Mouse (Mus musculus): ENCODE results near the gene Lrrc26. TPM values are rescaled to one million over a fixed set of nuclear protein-coding genes. Genes with fewer than 3 reads are reported as not detected.

The Lrrc26 gene
- polyA plus RNA-seq, 1 experiment from 2014 or later: not detected

Other genes with a start within 250 kb of the Lrrc26 start
- gene Nsmf, start 235.6 kb upstream of the Lrrc26 start, polyA plus RNA-seq (2014; fragmentation: Nextera tagmentation; extraction: Ambion mirVana): 34.2 and 34.7 TPM in 2 replicates
- not detected in 2 replicates for gene Entpd8, start 209.6 kb upstream of the Lrrc26 start, polyA plus RNA-seq (2014; fragmentation: Nextera tagmentation; extraction: Ambion mirVana)
- not detected in 2 replicates for gene Noxa1, start 194.8 kb upstream of the Lrrc26 start, polyA plus RNA-seq (2014; fragmentation: Nextera tagmentation; extraction: Ambion mirVana)
- 60.3 and 63.9 TPM in 2 replicates for gene Nrarp, start 109.2 kb upstream of the Lrrc26 start, polyA plus RNA-seq (2014; fragmentation: Nextera tagmentation; extraction: Ambion mirVana)
- 1.4 and 1.5 TPM in 2 replicates for gene Tor4a, start 93.0 kb upstream of the Lrrc26 start, polyA plus RNA-seq (2014; fragmentation: Nextera tagmentation; extraction: Ambion mirVana)
- gene Nelfb, start 78.4 kb upstream of the Lrrc26 start, polyA plus RNA-seq (2014; fragmentation: Nextera tagmentation; extraction: Ambion mirVana): 96.4 and 102 TPM in 2 replicates
- gene Stpg3, start 75.3 kb upstream of the Lrrc26 start, polyA plus RNA-seq (2014; fragmentation: Nextera tagmentation; extraction: Ambion mirVana): not detected in 2 replicates
- 0.94 TPM in 1 of 2 replicates, not detected in the other for gene Fam166a, start 71.2 kb upstream of the Lrrc26 start, polyA plus RNA-seq (2014; fragmentation: Nextera tagmentation; extraction: Ambion mirVana)
- gene Tubb4b, start 65.2 kb upstream of the Lrrc26 start, polyA plus RNA-seq (2014; fragmentation: Nextera tagmentation; extraction: Ambion mirVana): 535 and 571 TPM in 2 replicates
- gene Slc34a3, start 55.6 kb upstream of the Lrrc26 start, polyA plus RNA-seq (2014; fragmentation: Nextera tagmentation; extraction: Ambion mirVana): not detected in 2 replicates
- gene Rnf224, start 53.1 kb upstream of the Lrrc26 start, polyA plus RNA-seq (2014; fragmentation: Nextera tagmentation; extraction: Ambion mirVana): not detected in 2 replicates
- 24.4 and 26.9 TPM in 2 replicates for gene Rnf208, start 47.7 kb upstream of the Lrrc26 start, polyA plus RNA-seq (2014; fragmentation: Nextera tagmentation; extraction: Ambion mirVana)
- 0.32 TPM in 1 of 2 replicates, not detected in the other for gene Cysrt1, start 47.5 kb upstream of the Lrrc26 start, polyA plus RNA-seq (2014; fragmentation: Nextera tagmentation; extraction: Ambion mirVana)
- 3.3 and 4.1 TPM in 2 replicates for gene AL732309.1, start 43.1 kb upstream of the Lrrc26 start, polyA plus RNA-seq (2014; fragmentation: Nextera tagmentation; extraction: Ambion mirVana)
- gene Tmem203, start 34.5 kb upstream of the Lrrc26 start, polyA plus RNA-seq (2014; fragmentation: Nextera tagmentation; extraction: Ambion mirVana): 14.7 and 16.0 TPM in 2 replicates
- 2.4 and 4.5 TPM in 2 replicates for gene Tprn, start 27.3 kb upstream of the Lrrc26 start, polyA plus RNA-seq (2014; fragmentation: Nextera tagmentation; extraction: Ambion mirVana)
- gene Ssna1, start 17.5 kb upstream of the Lrrc26 start, polyA plus RNA-seq (2014; fragmentation: Nextera tagmentation; extraction: Ambion mirVana): 240 and 247 TPM in 2 replicates
- 105 and 117 TPM in 2 replicates for gene Anapc2, start 17.4 kb upstream of the Lrrc26 start, polyA plus RNA-seq (2014; fragmentation: Nextera tagmentation; extraction: Ambion mirVana)
- not detected in 2 replicates for gene Tmem210, start 1.8 kb upstream of the Lrrc26 start, polyA plus RNA-seq (2014; fragmentation: Nextera tagmentation; extraction: Ambion mirVana)
- gene Grin1, start 29.3 kb downstream of the Lrrc26 start, polyA plus RNA-seq (2014; fragmentation: Nextera tagmentation; extraction: Ambion mirVana): 2.4 and 2.6 TPM in 2 replicates
- 87.2 and 88.1 TPM in 2 replicates for gene Man1b1, start 42.4 kb downstream of the Lrrc26 start, polyA plus RNA-seq (2014; fragmentation: Nextera tagmentation; extraction: Ambion mirVana)
- gene Dpp7, start 66.4 kb downstream of the Lrrc26 start, polyA plus RNA-seq (2014; fragmentation: Nextera tagmentation; extraction: Ambion mirVana): 15.9 and 16.0 TPM in 2 replicates
- gene Uap1l1, start 75.8 kb downstream of the Lrrc26 start, polyA plus RNA-seq (2014; fragmentation: Nextera tagmentation; extraction: Ambion mirVana): 3.4 and 6.7 TPM in 2 replicates
- gene Sapcd2, start 82.4 kb downstream of the Lrrc26 start, polyA plus RNA-seq (2014; fragmentation: Nextera tagmentation; extraction: Ambion mirVana): 47.9 and 53.3 TPM in 2 replicates
- gene Entpd2, start 106.0 kb downstream of the Lrrc26 start, polyA plus RNA-seq (2014; fragmentation: Nextera tagmentation; extraction: Ambion mirVana): 0.12 and 0.23 TPM in 2 replicates
- gene Npdc1, start 109.4 kb downstream of the Lrrc26 start, polyA plus RNA-seq (2014; fragmentation: Nextera tagmentation; extraction: Ambion mirVana): 101 and 106 TPM in 2 replicates
- not detected in 2 replicates for gene Fut7, start 133.4 kb downstream of the Lrrc26 start, polyA plus RNA-seq (2014; fragmentation: Nextera tagmentation; extraction: Ambion mirVana)
- 5.2 and 5.4 TPM in 2 replicates for gene Abca2, start 138.8 kb downstream of the Lrrc26 start, polyA plus RNA-seq (2014; fragmentation: Nextera tagmentation; extraction: Ambion mirVana)
- 0.18 and 0.25 TPM in 2 replicates for gene Clic3, start 166.9 kb downstream of the Lrrc26 start, polyA plus RNA-seq (2014; fragmentation: Nextera tagmentation; extraction: Ambion mirVana)
- gene Paxx, start 171.2 kb downstream of the Lrrc26 start, polyA plus RNA-seq (2014; fragmentation: Nextera tagmentation; extraction: Ambion mirVana): 21.9 and 23.2 TPM in 2 replicates
- 0.26 TPM in 1 of 2 replicates, not detected in the other for gene Ptgds, start 180.1 kb downstream of the Lrrc26 start, polyA plus RNA-seq (2014; fragmentation: Nextera tagmentation; extraction: Ambion mirVana)
- not detected in 2 replicates for gene Lcn12, start 204.0 kb downstream of the Lrrc26 start, polyA plus RNA-seq (2014; fragmentation: Nextera tagmentation; extraction: Ambion mirVana)
- gene Fbxw5, start 210.8 kb downstream of the Lrrc26 start, polyA plus RNA-seq (2014; fragmentation: Nextera tagmentation; extraction: Ambion mirVana): 65.9 and 66.4 TPM in 2 replicates
- 3.6 TPM in 2 replicates for gene C8g, start 211.8 kb downstream of the Lrrc26 start, polyA plus RNA-seq (2014; fragmentation: Nextera tagmentation; extraction: Ambion mirVana)